Mouse (Mus musculus): ENCODE data around the gene Golph3. TPM values are rescaled to one million over a fixed set of nuclear protein-coding genes. Genes with fewer than 3 reads are reported as not detected.

Gene Golph3
- total RNA-seq (2014; fragmentation: Nextera tagmentation) (64.1 and 73.3 TPM in 2 replicates), total RNA-seq (2017) (92.7 and 98.3 TPM in 2 replicates)

- peak; percentile 85 for ATAC-seq (replicated peaks; ENCODE audit: poor library complexity, severe bottlenecking)
Observed at GRCm38 (mm10) chr15:12321091-12321787, at the start of gene Golph3. Gene Golph3, plus strand, starts transcription at chr15:12321450.

- peak; percentile 81 for ATAC-seq (replicated peaks; ENCODE audit: poor library complexity, severe bottlenecking)
Observed at GRCm38 (mm10) chr15:12273325-12274052, 47.8 kb upstream of the Golph3 start.

DNA sequence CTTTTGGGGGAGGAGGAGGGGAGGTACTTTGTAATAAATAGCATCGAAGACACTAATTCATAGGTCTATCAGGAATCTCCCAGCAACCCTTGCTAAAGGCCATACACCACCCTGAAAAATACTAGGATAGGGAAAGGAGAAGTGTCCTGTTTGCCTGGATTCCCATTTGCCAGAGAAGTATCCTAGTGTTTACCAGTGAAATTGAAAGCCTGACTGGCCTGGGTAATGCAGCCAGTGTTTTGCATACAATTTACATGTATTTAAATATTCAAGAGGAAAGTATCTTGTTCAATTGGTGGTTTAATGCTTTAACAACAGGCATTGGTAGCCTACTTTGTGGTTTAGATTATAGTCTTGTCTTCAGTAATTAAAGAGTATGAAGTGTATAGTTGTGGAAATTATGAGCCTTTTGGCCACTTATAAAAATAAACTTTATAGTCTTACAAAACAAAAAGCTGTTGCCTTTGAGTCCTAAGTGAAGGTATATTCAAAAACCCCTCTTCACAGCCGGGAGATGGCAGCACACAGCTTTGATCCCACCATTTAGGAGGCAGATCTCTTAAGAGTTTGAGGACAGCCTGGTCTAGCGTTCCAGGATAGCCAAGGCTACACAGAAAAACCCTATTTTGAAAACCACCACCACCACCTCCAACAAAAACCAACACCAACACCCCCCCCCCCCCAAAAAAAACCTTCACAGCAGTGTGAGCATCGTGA, 47.0 kb upstream of the Golph3 start:
- ATAC-seq (replicated peaks; ENCODE audit: poor library complexity, severe bottlenecking), result no peak

DNA sequence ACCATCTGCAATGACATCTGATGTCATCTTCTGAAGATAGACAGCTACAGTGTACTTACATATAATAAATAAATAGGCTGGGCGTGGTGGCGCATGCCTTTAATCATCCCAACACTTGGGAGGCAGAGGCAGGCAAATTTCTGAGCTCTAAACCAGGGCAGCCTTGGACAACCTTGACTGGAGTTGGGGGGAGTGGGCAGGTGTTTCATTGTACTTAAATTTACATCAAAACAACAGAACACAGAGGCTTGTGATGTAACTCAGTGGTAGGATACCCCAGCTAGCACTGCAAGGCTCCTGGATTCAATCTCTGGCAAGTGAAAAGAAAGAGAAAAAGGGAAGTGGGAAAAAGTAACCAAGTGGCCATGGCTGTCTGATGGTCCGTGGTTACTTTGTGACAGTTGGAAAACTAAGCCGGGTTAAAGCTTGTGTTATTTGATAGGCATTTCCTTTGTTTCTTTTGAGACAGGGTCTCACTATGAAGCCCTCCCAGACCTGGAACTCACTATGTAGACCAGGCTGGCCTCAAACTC, 46.1 kb upstream of the Golph3 start:
- peak; percentile 78 for ATAC-seq (replicated peaks; ENCODE audit: poor library complexity, severe bottlenecking)

DNA sequence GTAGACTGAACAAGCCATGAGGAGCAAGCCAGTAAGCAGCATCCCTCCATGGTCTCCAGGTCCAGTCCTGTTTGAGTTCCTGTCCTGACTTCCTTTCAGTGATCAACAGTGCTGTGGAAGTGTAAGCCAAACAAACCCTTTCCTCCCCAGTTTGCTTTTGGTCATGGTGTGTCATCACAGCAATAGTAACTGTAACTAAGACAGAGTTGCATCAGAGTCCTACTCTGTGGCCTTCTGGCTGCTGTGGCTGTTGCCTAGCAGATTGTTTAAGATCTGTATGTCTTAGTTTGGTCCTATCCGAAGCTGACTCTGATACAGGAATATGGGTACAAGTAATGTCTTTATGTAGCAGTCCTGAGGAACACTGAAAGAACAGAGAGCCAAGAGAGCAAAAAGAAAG, 41.4 kb upstream of the Golph3 start:
- ATAC-seq (replicated peaks; ENCODE audit: poor library complexity, severe bottlenecking), result peak; percentile 59

- peak; percentile 79 for ATAC-seq (replicated peaks; ENCODE audit: poor library complexity, severe bottlenecking)
Observed at GRCm38 (mm10) chr15:12284794-12285534, 36.3 kb upstream of the Golph3 start.

DNA sequence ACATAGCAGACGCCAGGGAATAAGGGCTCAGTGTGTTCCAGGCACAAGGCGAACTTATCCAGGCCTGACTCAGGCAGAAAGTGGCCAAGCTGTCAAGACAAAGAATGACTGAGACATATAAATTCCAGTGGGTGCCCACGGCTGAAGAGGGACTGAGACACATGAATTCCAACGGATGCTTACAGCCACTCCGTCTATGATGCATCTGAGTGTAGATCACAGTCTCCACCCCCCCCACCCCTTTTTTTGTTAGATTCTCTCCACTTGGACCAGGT, 35.8 kb upstream of the Golph3 start:
- no peak for ATAC-seq (replicated peaks; ENCODE audit: poor library complexity, severe bottlenecking)

DNA sequence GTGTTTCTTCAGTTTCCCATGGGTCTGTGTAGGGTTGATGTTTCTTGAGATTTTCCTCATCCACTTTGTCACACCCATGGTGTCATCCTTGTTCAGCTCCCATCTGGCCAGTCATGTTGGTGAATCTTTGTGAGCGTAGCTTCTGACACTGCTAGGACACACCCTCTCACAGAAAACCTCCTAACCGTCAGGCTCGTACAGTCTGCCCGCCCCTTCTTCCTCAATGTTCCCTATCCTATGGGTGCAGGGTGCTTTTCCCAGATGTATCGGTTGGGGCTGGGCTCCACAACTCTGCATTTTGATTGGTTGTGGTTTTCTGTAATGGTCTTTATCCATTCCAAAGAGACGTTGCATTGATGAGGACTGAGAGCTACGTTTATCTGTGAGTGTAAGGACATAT, 30.9 kb upstream of the Golph3 start:
- ATAC-seq (replicated peaks; ENCODE audit: poor library complexity, severe bottlenecking), result no peak

- no peak for ATAC-seq (replicated peaks; ENCODE audit: poor library complexity, severe bottlenecking)
Observed at GRCm38 (mm10) chr15:12291757-12292156, 29.5 kb upstream of the Golph3 start.

- 0 out of 2 replicates have a peak, but pooled peaks have one; percentile 17 for ATAC-seq (replicated peaks; ENCODE audit: poor library complexity, severe bottlenecking)
Observed at GRCm38 (mm10) chr15:12296228-12296627, 25.0 kb upstream of the Golph3 start.

GRCm38 (mm10) chr15:12298231-12298737, 23.0 kb upstream of the Golph3 start:
- no peak for ATAC-seq (replicated peaks; ENCODE audit: poor library complexity, severe bottlenecking)

GRCm38 (mm10) chr15:12301771-12302170, 19.5 kb upstream of the Golph3 start:
- no peak for ATAC-seq (replicated peaks; ENCODE audit: poor library complexity, severe bottlenecking)

- peak; percentile 58 for ATAC-seq (replicated peaks; ENCODE audit: poor library complexity, severe bottlenecking)
Observed at GRCm38 (mm10) chr15:12306188-12307071, 14.8 kb upstream of the Golph3 start.

GRCm38 (mm10) chr15:12307114-12307513, 14.1 kb upstream of the Golph3 start:
- peak; percentile 28; the same call in 1 of the 2 replicates for ATAC-seq (replicated peaks; ENCODE audit: poor library complexity, severe bottlenecking)

DNA sequence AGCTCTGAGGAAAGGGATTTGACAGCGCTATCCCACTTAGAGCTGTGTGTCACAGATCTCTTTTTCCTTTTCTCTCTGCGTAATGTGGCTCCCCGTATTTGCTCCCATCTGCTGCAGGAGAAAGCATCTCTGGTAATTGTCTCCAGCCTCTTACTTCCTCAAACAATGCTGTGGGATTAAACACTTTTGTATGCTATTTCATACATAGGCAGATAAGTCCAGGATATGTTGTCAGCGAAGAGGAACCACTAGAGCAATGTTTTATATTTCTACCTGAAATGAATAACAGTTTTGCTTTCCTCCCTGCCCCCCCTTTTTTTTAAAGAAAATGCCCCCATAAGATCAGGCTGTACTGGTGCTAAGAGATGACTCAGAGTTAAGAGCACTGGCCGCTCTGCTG, 12.7 kb upstream of the Golph3 start:
- ATAC-seq (replicated peaks; ENCODE audit: poor library complexity, severe bottlenecking), result peak; percentile 52

DNA sequence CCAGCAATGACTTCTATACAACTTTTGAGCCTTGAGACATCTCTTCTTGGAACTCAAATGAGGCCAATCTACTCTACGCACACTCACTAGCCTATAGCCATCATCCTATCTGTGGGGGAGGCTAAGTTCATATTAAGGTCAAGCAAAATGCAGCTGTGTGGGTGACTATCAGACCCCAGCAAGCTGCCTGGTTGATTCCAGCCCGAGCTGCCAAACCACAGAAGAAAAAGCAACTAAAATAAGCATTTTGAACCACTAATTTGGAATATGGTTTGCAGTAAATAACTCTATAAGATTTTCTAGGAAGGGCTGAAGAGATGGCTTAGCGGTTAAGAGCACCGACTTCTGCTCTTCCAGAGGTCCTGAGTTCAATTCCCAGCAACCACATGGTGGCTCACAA, 10.6 kb upstream of the Golph3 start:
- no peak for ATAC-seq (replicated peaks; ENCODE audit: poor library complexity, severe bottlenecking)

DNA sequence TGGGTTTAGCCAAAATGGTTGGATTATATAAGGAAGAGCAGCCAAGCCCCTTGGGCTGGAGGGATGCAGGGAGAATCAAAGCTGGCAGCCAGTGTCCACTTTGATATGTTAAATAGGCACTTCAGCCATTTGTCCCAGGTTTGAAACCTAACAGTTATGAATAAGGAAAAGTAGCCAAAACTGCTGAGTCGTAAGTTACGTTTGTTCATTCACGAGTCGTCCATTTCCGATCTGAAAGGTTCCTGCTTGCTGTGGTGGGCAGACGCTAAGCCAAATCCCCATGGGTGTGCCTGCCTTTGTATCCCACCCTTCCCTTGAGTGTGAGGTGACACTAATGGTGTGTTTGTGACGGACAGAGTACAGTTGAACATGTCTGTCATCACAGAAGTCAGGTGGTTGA, 9.8 kb upstream of the Golph3 start:
- ATAC-seq (replicated peaks; ENCODE audit: poor library complexity, severe bottlenecking), result no peak

GRCm38 (mm10) chr15:12313255-12313654, 8.0 kb upstream of the Golph3 start:
- no peak for ATAC-seq (replicated peaks; ENCODE audit: poor library complexity, severe bottlenecking)

DNA sequence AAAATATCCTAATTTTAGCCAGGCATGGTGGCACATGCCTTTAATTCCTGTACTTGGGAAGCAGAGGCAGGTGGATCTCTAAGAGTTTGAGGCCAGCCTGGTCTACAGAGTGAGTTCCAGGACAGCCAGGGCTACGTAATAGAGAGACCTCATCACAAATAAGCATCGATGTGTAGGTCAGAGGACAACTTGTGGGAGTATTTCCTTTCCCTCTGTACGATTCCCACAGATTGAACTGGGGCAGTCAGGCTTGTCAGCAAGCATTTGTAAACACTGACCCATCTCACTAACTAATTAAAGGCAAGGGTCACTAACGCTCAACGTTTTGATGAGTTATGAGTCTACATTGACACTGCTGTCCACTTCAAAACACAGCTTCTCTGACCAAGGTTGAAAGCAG, 6.7 kb upstream of the Golph3 start:
- ATAC-seq (replicated peaks; ENCODE audit: poor library complexity, severe bottlenecking), result no peak
